In genomic region chr1:135766592-135767306, GRCm38 (mm10) we compare ENCODE assay signal across 8 mouse cellular contexts. TPM values are rescaled to one million over a fixed set of nuclear protein-coding genes. Genes with fewer than 3 reads are reported as not detected.
DNase-seq lines count a peak whose midpoint lies in the region; ATAC-seq and TF ChIP-seq lines count a peak whose summit lies in the region.

No protein-coding gene starts in this region.

- peak overlapping the region; percentile 71 for H3K4me3 ChIP-seq in lung, embryonic 15.5 days
- peak overlapping the region; percentile 65 for H3K4me3 ChIP-seq in forebrain, embryonic 10.5 days
- peak overlapping the region; percentile 80 for H3K4me3 ChIP-seq in limb, embryonic 13.5 days
- peak overlapping the region; percentile 62 for H3K4me3 ChIP-seq in olfactory bulb, adult 2 months (ENCODE audit: insufficient read depth, low read depth, low read length)

- peaks cover 60% of the 10 kb centered on the region for H3K4me1 ChIP-seq in lung, embryonic 15.5 days
- H3K4me1 ChIP-seq in forebrain, embryonic 10.5 days, result peaks cover 50% of the 10 kb centered on the region
- H3K4me1 ChIP-seq in limb, embryonic 13.5 days, result peaks cover 63% of the 10 kb centered on the region
- peaks cover 35% of the 10 kb centered on the region for H3K4me1 ChIP-seq in olfactory bulb, adult 2 months (ENCODE audit: control insufficient read depth, insufficient read depth, low read length)

- H3K27ac ChIP-seq in lung, embryonic 15.5 days, result peak overlapping the region; percentile 92
- peak overlapping the region; percentile 91 for H3K27ac ChIP-seq in forebrain, embryonic 10.5 days
- H3K27ac ChIP-seq in limb, embryonic 13.5 days, result peak overlapping the region; percentile 90
- no peak overlapping the region for H3K27ac ChIP-seq in olfactory bulb, adult 2 months (ENCODE audit: insufficient read depth, low read depth, low read length)

- peak overlapping the region; percentile 86 for H3K4me2 ChIP-seq in lung, embryonic 15.5 days
- H3K4me2 ChIP-seq in limb, embryonic 13.5 days (replicated peaks), result peak overlapping the region; percentile 87

- TF ChIP-seq CTCF in olfactory bulb, adult 2 months (IDR thresholded peaks at IDR 0.05; ENCODE audit: insufficient read depth, low read depth, low read length), result no peak

- WGBS in lung, embryonic 15.5 days, result 8% methylated on average over 30 of the region's 30 CpGs
- 34% methylated on average over 30 of the region's 30 CpGs for WGBS in forebrain, embryonic 10.5 days
- WGBS in limb, embryonic 13.5 days, result 18% methylated on average over 30 of the region's 30 CpGs
- 26% methylated on average over 30 of the region's 30 CpGs for WGBS in olfactory bulb, adult 2 months

- intact Hi-C loops in left cerebral cortex, postnatal 14 days (cut with DNase I), result no loop called here

- TF ChIP-seq POLR2A in olfactory bulb, adult 2 months (IDR thresholded peaks at IDR 0.05; ENCODE audit: insufficient read depth, low read depth, low read length), result no peak

- H3K36me3 ChIP-seq in lung, embryonic 15.5 days, result peaks cover 16% of the 10 kb centered on the region; the same call in 1 of the 2 replicates
- peaks cover 15% of the 10 kb centered on the region for H3K36me3 ChIP-seq in forebrain, embryonic 10.5 days (replicated peaks)
- H3K36me3 ChIP-seq in limb, embryonic 13.5 days, result peaks cover 24% of the 10 kb centered on the region

- ATAC-seq in lung, embryonic 15.5 days (ENCODE audit: borderline replicate concordance, extremely low read depth, low FRiP score, low TSS enrichment), result peak; percentile 40
- no peak for ATAC-seq in limb, embryonic 13.5 days (ENCODE audit: low FRiP score, low read depth)

- H3K27me3 ChIP-seq in lung, embryonic 15.5 days, result no peaks in the 10 kb centered on the region
- peaks cover 77% of the 10 kb centered on the region for H3K27me3 ChIP-seq in forebrain, embryonic 10.5 days (ENCODE audit: poor library complexity, severe bottlenecking)
- no peaks in the 10 kb centered on the region for H3K27me3 ChIP-seq in limb, embryonic 13.5 days

- peak overlapping the region; percentile 91 for H3K9ac ChIP-seq in lung, embryonic 15.5 days
- H3K9ac ChIP-seq in limb, embryonic 13.5 days, result peak overlapping the region; percentile 92

- no peak for DNase-seq in lung, postnatal 4 days
- no peak for DNase-seq in forebrain, embryonic 10.5 days (ENCODE audit: extremely low spot score, low spot score)
- no peak for DNase-seq in frontal cortex, postnatal 25 days (ENCODE audit: low spot score in 2 of 2)
- DNase-seq in yolk sac, embryonic 10.5 days (ENCODE audit: low spot score), result no peak
- no peak for DNase-seq in left cerebral cortex, postnatal 14 days (ENCODE audit: low spot score in 2 of 2)

- H3K9me3 ChIP-seq in lung, embryonic 15.5 days, result no peaks in the 10 kb centered on the region
- H3K9me3 ChIP-seq in forebrain, embryonic 10.5 days, result no peaks in the 10 kb centered on the region
- H3K9me3 ChIP-seq in limb, embryonic 13.5 days, result no peaks in the 10 kb centered on the region

RNA-seq across cellular contexts. Expression of gene Phlda3, which starts 0.8 kb away (rescaled TPM):
- polyA plus RNA-seq in lung, embryonic 15.5 days (2015; fragmentation: Nextera tagmentation; extraction: Ambion mirVana), result 79.9 and 80.0 TPM in 2 replicates
- polyA plus RNA-seq in forebrain, embryonic 10.5 days (2016; fragmentation: Nextera tagmentation; extraction: Ambion mirVana), result 20.2 and 21.4 TPM in 2 replicates
- 56.6 and 62.8 TPM in 2 replicates for polyA plus RNA-seq in limb, embryonic 13.5 days (2015; fragmentation: Nextera tagmentation; extraction: Ambion mirVana)
- polyA plus RNA-seq in olfactory bulb, adult 2 months (2012; ENCODE audit: insufficient read depth, insufficient read length, low replicate concordance, missing spikeins), result not detected in 2 replicates
- total RNA-seq in left cerebral cortex, postnatal 14 days (2021), result 10 to 100 TPM; 15.0 to 16.6 TPM

RNA-seq across cellular contexts. Expression of gene Tnni1, which starts 12.5 kb away (rescaled TPM):
- polyA plus RNA-seq in lung, embryonic 15.5 days (2015; fragmentation: Nextera tagmentation; extraction: Ambion mirVana), result 97.5 and 117 TPM in 2 replicates
- polyA plus RNA-seq in forebrain, embryonic 10.5 days (2016; fragmentation: Nextera tagmentation; extraction: Ambion mirVana), result 0.55 and 1.3 TPM in 2 replicates
- 241 and 246 TPM in 2 replicates for polyA plus RNA-seq in limb, embryonic 13.5 days (2015; fragmentation: Nextera tagmentation; extraction: Ambion mirVana)
- polyA plus RNA-seq in olfactory bulb, adult 2 months (2012; ENCODE audit: insufficient read depth, insufficient read length, low replicate concordance, missing spikeins), result not detected in 2 replicates
- total RNA-seq in left cerebral cortex, postnatal 14 days (2021), result 1 to 10 TPM; 2.3 to 2.5 TPM

RNA-seq across cellular contexts. Expression of gene Csrp1, which starts 46.9 kb away (rescaled TPM):
- 275 and 280 TPM in 2 replicates for polyA plus RNA-seq in lung, embryonic 15.5 days (2015; fragmentation: Nextera tagmentation; extraction: Ambion mirVana)
- polyA plus RNA-seq in forebrain, embryonic 10.5 days (2016; fragmentation: Nextera tagmentation; extraction: Ambion mirVana), result 41.9 and 42.0 TPM in 2 replicates
- polyA plus RNA-seq in limb, embryonic 13.5 days (2015; fragmentation: Nextera tagmentation; extraction: Ambion mirVana), result 74.0 and 77.5 TPM in 2 replicates
- polyA plus RNA-seq in olfactory bulb, adult 2 months (2012; ENCODE audit: insufficient read depth, insufficient read length, low replicate concordance, missing spikeins), result 169 and 254 TPM in 2 replicates
- total RNA-seq in left cerebral cortex, postnatal 14 days (2021), result 100 to 1,000 TPM; 133 to 136 TPM

RNA-seq across cellular contexts. Expression of gene Lad1, which starts 51.6 kb away (rescaled TPM):
- 14.9 and 17.0 TPM in 2 replicates for polyA plus RNA-seq in lung, embryonic 15.5 days (2015; fragmentation: Nextera tagmentation; extraction: Ambion mirVana)
- 3.1 and 3.7 TPM in 2 replicates for polyA plus RNA-seq in forebrain, embryonic 10.5 days (2016; fragmentation: Nextera tagmentation; extraction: Ambion mirVana)
- 7.2 and 8.5 TPM in 2 replicates for polyA plus RNA-seq in limb, embryonic 13.5 days (2015; fragmentation: Nextera tagmentation; extraction: Ambion mirVana)
- polyA plus RNA-seq in olfactory bulb, adult 2 months (2012; ENCODE audit: insufficient read depth, insufficient read length, low replicate concordance, missing spikeins), result not detected in 2 replicates
- under 1 TPM; 0.61 to 0.64 TPM for total RNA-seq in left cerebral cortex, postnatal 14 days (2021)

Comparison
In these comparisons a context has a peak if more than half of its experiments do, and no peak if none do; other contexts are left out.
1. RNA of gene Phlda3, which starts 0.8 kb away (polyA plus RNA-seq): 79.9 to 80.0 TPM in lung, embryonic 15.5 days, 56.6 to 62.8 TPM in limb, embryonic 13.5 days and 20.2 to 21.4 TPM in forebrain, embryonic 10.5 days; not detected in olfactory bulb, adult 2 months; every median in the first group is over 10 times any median in the second.
2. RNA of gene Tnni1, which starts 12.5 kb away (polyA plus RNA-seq): 241 to 246 TPM in limb, embryonic 13.5 days and 97.5 to 117 TPM in lung, embryonic 15.5 days; 0.55 to 1.3 TPM in forebrain, embryonic 10.5 days and not detected in olfactory bulb, adult 2 months; every median in the first group is over 10 times any median in the second.
3. Peak in every context shown above with its lines, with median percentiles within 50 percentile points of each other: H3K4me3 ChIP-seq.